Comparison of ENCODE assay signal across 10 mouse cellular contexts in the genomic region with DNA sequence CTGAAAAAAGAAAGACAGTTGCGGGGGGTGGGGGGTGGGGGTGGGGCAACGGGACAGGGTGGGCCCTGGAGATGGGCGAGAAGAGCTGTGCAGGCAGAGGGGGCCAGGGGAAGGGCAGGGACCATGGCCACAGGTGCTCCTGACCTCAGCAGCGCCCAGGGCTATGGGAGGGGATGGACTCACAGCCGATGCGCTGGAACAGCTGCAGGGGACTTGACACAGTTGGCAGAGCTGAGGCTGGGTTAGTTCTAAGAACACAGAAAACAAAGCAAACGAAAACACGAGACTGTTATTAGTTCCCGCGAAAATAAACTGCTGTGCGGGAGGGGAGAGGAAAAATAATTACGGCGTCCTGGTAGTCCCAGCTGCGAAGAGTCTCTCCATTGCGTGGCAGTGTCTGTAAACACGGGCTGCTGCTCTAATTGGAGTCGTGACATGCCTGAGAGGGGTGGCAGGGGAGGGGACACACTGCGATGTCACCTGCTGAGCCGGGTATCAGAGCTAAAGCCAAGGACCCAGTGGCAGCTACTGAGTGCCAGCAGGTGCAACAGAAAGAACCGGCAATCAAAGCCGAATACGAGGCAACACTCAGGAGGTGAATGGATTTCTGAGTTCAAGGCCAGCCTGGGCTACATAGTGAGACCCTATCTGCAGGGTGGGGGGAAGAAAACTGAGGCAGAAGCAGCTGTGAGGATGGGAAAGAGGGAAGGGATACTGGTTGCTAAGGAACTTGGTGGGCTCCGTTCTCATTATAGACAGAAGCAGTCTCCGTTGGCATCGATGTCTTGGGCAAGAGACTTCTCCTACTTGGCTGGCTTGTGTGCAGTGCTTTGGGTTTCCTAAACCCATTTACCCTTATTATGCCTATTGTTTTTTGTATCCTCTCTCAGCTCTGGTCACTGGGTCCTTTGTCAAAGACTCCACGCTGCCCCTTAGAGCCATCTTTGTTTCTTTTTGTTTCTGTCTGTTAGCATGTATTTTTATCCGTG. TPM values are rescaled to one million over a fixed set of nuclear protein-coding genes. Genes with fewer than 3 reads are reported as not detected.
DNase-seq lines count a peak whose midpoint lies in the region; ATAC-seq and TF ChIP-seq lines count a peak whose summit lies in the region.
"Had no signal": no experiment of that assay in that cellular context is flagged by ENCODE, and none has a peak within 500 bp of the region (broad histone marks: within the 10 kb centered on the region; RNA-seq: fewer than 3 reads in every experiment).

No protein-coding gene starts in this region.

- H3K4me3 ChIP-seq in kidney, embryonic 15.5 days (replicated peaks), result no peak overlapping the region
- H3K4me3 ChIP-seq in forebrain, embryonic 13.5 days, result no peak overlapping the region
- H3K4me3 ChIP-seq in limb, embryonic 15.5 days, result no peak overlapping the region
- H3K4me3 ChIP-seq in intestine, postnatal 0 days (ENCODE audit: low read depth, low read length), result no peak overlapping the region

- no peak for ATAC-seq in kidney, embryonic 15.5 days (replicated peaks; ENCODE audit: low FRiP score)
- no peak for ATAC-seq in forebrain, embryonic 13.5 days
- ATAC-seq in limb, embryonic 15.5 days (ENCODE audit: insufficient number of reproducible peaks, low FRiP score, low TSS enrichment, low read depth), result no peak
- ATAC-seq in megakaryocyte progenitor cell, adult 5-6 weeks (replicated peaks; ENCODE audit: poor library complexity), result no peak
- ATAC-seq in intestine, postnatal 0 days, result no peak

- no peaks in the 10 kb centered on the region for H3K36me3 ChIP-seq in kidney, embryonic 15.5 days
- H3K36me3 ChIP-seq in forebrain, embryonic 13.5 days (ENCODE audit: poor library complexity, severe bottlenecking), result no peaks in the 10 kb centered on the region
- 0 out of 2 replicates have a peak, but pooled peaks cover 6% of the 10 kb centered on the region for H3K36me3 ChIP-seq in limb, embryonic 15.5 days
- no peaks in the 10 kb centered on the region for H3K36me3 ChIP-seq in intestine, postnatal 0 days (ENCODE audit: control insufficient read depth, insufficient read depth)
- H3K36me3 ChIP-seq: G1E had no signal

- no peak overlapping the region for H3K27ac ChIP-seq in kidney, embryonic 15.5 days
- peak overlapping the region; percentile 72 for H3K27ac ChIP-seq in forebrain, embryonic 13.5 days
- peak overlapping the region; percentile 9; the same call in 1 of the 2 replicates for H3K27ac ChIP-seq in limb, embryonic 15.5 days
- no peak overlapping the region for H3K27ac ChIP-seq in intestine, postnatal 0 days (ENCODE audit: low read depth, low read length)

- H3K4me1 ChIP-seq in kidney, embryonic 15.5 days, result peaks cover 68% of the 10 kb centered on the region
- H3K4me1 ChIP-seq in forebrain, embryonic 13.5 days, result peaks cover 55% of the 10 kb centered on the region
- peaks cover 60% of the 10 kb centered on the region for H3K4me1 ChIP-seq in limb, embryonic 15.5 days
- peaks cover 8% of the 10 kb centered on the region; the same call in 1 of the 2 replicates for H3K4me1 ChIP-seq in intestine, postnatal 0 days (replicated peaks; ENCODE audit: control insufficient read depth, insufficient read depth, low read length)

- H3K4me2 ChIP-seq in kidney, embryonic 15.5 days, result peak overlapping the region; percentile 32
- peak overlapping the region; percentile 40 for H3K4me2 ChIP-seq in forebrain, embryonic 13.5 days
- no peak overlapping the region for H3K4me2 ChIP-seq in limb, embryonic 15.5 days
- H3K4me2 ChIP-seq in intestine, postnatal 0 days (replicated peaks; ENCODE audit: low read depth), result no peak overlapping the region

- H3K27me3 ChIP-seq in kidney, embryonic 15.5 days, result no peaks in the 10 kb centered on the region
- H3K27me3 ChIP-seq in forebrain, embryonic 13.5 days, result no peaks in the 10 kb centered on the region
- H3K27me3 ChIP-seq in limb, embryonic 15.5 days, result no peaks in the 10 kb centered on the region
- H3K27me3 ChIP-seq in intestine, postnatal 0 days (replicated peaks; ENCODE audit: control insufficient read depth, insufficient read depth, low read length), result no peaks in the 10 kb centered on the region

- H3K9ac ChIP-seq in kidney, embryonic 15.5 days, result no peak overlapping the region
- 0 out of 2 replicates have a peak overlapping the region, but pooled peaks have one; percentile 12 for H3K9ac ChIP-seq in forebrain, embryonic 13.5 days
- no peak overlapping the region for H3K9ac ChIP-seq in limb, embryonic 15.5 days
- H3K9ac ChIP-seq in intestine, postnatal 0 days (ENCODE audit: low read depth, low read length), result no peak overlapping the region

- no peak for TF ChIP-seq CTCF in intestine, postnatal 0 days (IDR thresholded peaks at IDR 0.05; ENCODE audit: low read depth)

- no peak for DNase-seq in kidney, adult 9 months
- DNase-seq in adipocyte (ENCODE audit: low spot score), result peak; percentile 71
- DNase-seq in urinary bladder, adult 2 months (ENCODE audit: low spot score), result no peak

- WGBS in kidney, embryonic 15.5 days, result 40% methylated on average over 27 of the region's 27 CpGs
- 39% methylated on average over 27 of the region's 27 CpGs for WGBS in forebrain, embryonic 13.5 days
- 47% methylated on average over 27 of the region's 27 CpGs for WGBS in limb, embryonic 15.5 days
- WGBS in intestine, postnatal 0 days, result 47% methylated on average over 27 of the region's 27 CpGs

- no peaks in the 10 kb centered on the region for H3K9me3 ChIP-seq in kidney, embryonic 15.5 days (replicated peaks)
- H3K9me3 ChIP-seq in forebrain, embryonic 13.5 days (replicated peaks), result no peaks in the 10 kb centered on the region
- H3K9me3 ChIP-seq in limb, embryonic 15.5 days, result no peaks in the 10 kb centered on the region
- no peaks in the 10 kb centered on the region for H3K9me3 ChIP-seq in intestine, postnatal 0 days (ENCODE audit: control insufficient read depth)

RNA-seq across cellular contexts. Expression of a gene that starts 5.0 kb away (rescaled TPM):
- polyA plus RNA-seq in kidney, embryonic 15.5 days (2015; fragmentation: Nextera tagmentation; extraction: Ambion mirVana), result 21.9 and 22.4 TPM in 2 replicates
- 8.8 and 11.1 TPM in 2 replicates for polyA plus RNA-seq in forebrain, embryonic 13.5 days (2015; fragmentation: Nextera tagmentation; extraction: Ambion mirVana)
- polyA plus RNA-seq in limb, embryonic 15.5 days (2015; fragmentation: Nextera tagmentation; extraction: Ambion mirVana), result 28.3 and 36.3 TPM in 2 replicates
- 68.5 and 74.5 TPM in 2 replicates for total RNA-seq in megakaryocyte progenitor cell, adult 5-6 weeks (2015)
- total RNA-seq in megakaryocyte progenitor cell, adult 5-6 weeks (2017), result 31.4 and 39.4 TPM in 2 replicates
- polyA plus RNA-seq in urinary bladder, adult 2 months (2012; rRNA removed), result 54.6 and 76.8 TPM in 2 replicates
- 17.0 and 18.8 TPM in 2 replicates for polyA plus RNA-seq in intestine, postnatal 0 days (2015; fragmentation: Nextera tagmentation; extraction: Ambion mirVana)

RNA-seq across cellular contexts. Expression of a gene that starts 54.6 kb away (rescaled TPM):
- 0.45 TPM in 1 of 2 replicates, not detected in the other for polyA plus RNA-seq in kidney, embryonic 15.5 days (2015; fragmentation: Nextera tagmentation; extraction: Ambion mirVana)
- polyA plus RNA-seq in forebrain, embryonic 13.5 days (2015; fragmentation: Nextera tagmentation; extraction: Ambion mirVana), result 0.49 TPM in 1 of 2 replicates, not detected in the other
- polyA plus RNA-seq in limb, embryonic 15.5 days (2015; fragmentation: Nextera tagmentation; extraction: Ambion mirVana), result 0.31 TPM in 1 of 2 replicates, not detected in the other
- total RNA-seq in megakaryocyte progenitor cell, adult 5-6 weeks (2015), result not detected in 2 replicates
- not detected in 2 replicates for total RNA-seq in megakaryocyte progenitor cell, adult 5-6 weeks (2017)
- not detected in 2 replicates for polyA plus RNA-seq in urinary bladder, adult 2 months (2012; rRNA removed)
- 1.1 and 1.5 TPM in 2 replicates for polyA plus RNA-seq in intestine, postnatal 0 days (2015; fragmentation: Nextera tagmentation; extraction: Ambion mirVana)
- total RNA-seq: G1E had no signal
- polyA plus RNA-seq: G1E; gonadal fat pad, adult 2 months had no signal

Comparison
In these comparisons a context has a peak if more than half of its experiments do, and no peak if none do; other contexts are left out.
1. H3K27ac ChIP-seq: peak in forebrain, embryonic 13.5 days (single experiment) and limb, embryonic 15.5 days (single experiment); none in kidney, embryonic 15.5 days (single experiment) and intestine, postnatal 0 days (single experiment).
2. H3K4me2 ChIP-seq: peak in kidney, embryonic 15.5 days (single experiment) and forebrain, embryonic 13.5 days (single experiment); none in limb, embryonic 15.5 days (single experiment) and intestine, postnatal 0 days (single experiment).